Mouse (Mus musculus) liver, embryonic 11.5 days (tissue): ENCODE data around the gene Gja3. TPM values are rescaled to one million over a fixed set of nuclear protein-coding genes. Genes with fewer than 3 reads are reported as not detected.
"Not testable (repeated sequence)": the region's sequence is repeated elsewhere in the genome, so short reads cannot be mapped to it uniquely, and the experiment has no call there.

ENCODE experiments used
- ATAC-seq: fragments of 200-750 bp; cut with Nextera tagmentation; replicated peaks from 2 replicates; pipeline ENCODE4 v1.8.0; 2017; ENCODE audit warnings: moderate number of reproducible peaks, mild to moderate bottlenecking, moderate TSS enrichment, moderate library complexity; ENCODE audit not compliant: low FRiP score
- DNase-seq: peaks from one replicate; pipeline ENCODE4 v3.0.0-alpha.2; 2017; ENCODE audit warnings: low spot score
- H3K27ac ChIP-seq: fragments of 300-500 bp; sonication (generic); 2 replicates; pipeline ENCODE4 v1.5.1; 2014; ENCODE audit warnings: mild to moderate bottlenecking, low read depth, low read length, control low read depth
- H3K27me3 ChIP-seq: fragments of 300-500 bp; sonication (generic); replicated peaks from 2 replicates; pipeline ENCODE4 v1.6.1; 2014; ENCODE audit warnings: low read length, mixed read lengths; ENCODE audit not compliant: control insufficient read depth, insufficient read depth
- H3K36me3 ChIP-seq: fragments of 300-500 bp; sonication (generic); 2 replicates; pipeline ENCODE4 v1.6.1; 2014; ENCODE audit warnings: mild to moderate bottlenecking, low read length, moderate library complexity, mixed read lengths; ENCODE audit not compliant: control insufficient read depth, insufficient read depth
- H3K4me1 ChIP-seq: fragments of 300-500 bp; sonication (generic); replicated peaks from 2 replicates; pipeline ENCODE4 v1.6.1; 2014; ENCODE audit warnings: low read length, mixed read lengths; ENCODE audit not compliant: control insufficient read depth, insufficient read depth
- H3K4me2 ChIP-seq: fragments of 300-500 bp; sonication (generic); 2 replicates; pipeline ENCODE4 v1.6.1; 2014; ENCODE audit warnings: mild to moderate bottlenecking, control low read depth, moderate library complexity
- H3K4me3 ChIP-seq: fragments of 300-500 bp; sonication (generic); 2 replicates; pipeline ENCODE4 v1.5.1; 2014; ENCODE audit warnings: low read depth, low read length, control low read depth
- H3K9ac ChIP-seq: fragments of 300-500 bp; sonication (generic); 2 replicates; pipeline ENCODE4 v1.6.1; 2014; ENCODE audit warnings: low read depth, low read length, control low read depth
- H3K9me3 ChIP-seq: fragments of 300-500 bp; sonication (generic); 2 replicates; pipeline ENCODE4 v1.6.1; 2016; ENCODE audit warnings: low read length, inconsistent platforms, mixed read lengths; ENCODE audit not compliant: control insufficient read depth
- WGBS: fragments of 180-500 bp; shearing (Covaris S2); extraction: QIAGEN DNeasy Blood & Tissue Kit; methylation state at CpG from one replicate; pipeline ENCODE4 v1.1.7; 2014; 5-methylcytosine and 5-hydroxymethylcytosine counted together
- polyA plus RNA-seq: library from polyadenylated mRNA; unstranded; fragments of >200 nt; fragmentation: Nextera tagmentation; extraction: Ambion mirVana; gene quantifications from 2 replicates; pipeline ENCODE4 v1.2.1, GENCODE M21; 2014

Gene Gja3
- polyA plus RNA-seq, 1 experiment from 2014 or later: 0.15 TPM

DNA sequence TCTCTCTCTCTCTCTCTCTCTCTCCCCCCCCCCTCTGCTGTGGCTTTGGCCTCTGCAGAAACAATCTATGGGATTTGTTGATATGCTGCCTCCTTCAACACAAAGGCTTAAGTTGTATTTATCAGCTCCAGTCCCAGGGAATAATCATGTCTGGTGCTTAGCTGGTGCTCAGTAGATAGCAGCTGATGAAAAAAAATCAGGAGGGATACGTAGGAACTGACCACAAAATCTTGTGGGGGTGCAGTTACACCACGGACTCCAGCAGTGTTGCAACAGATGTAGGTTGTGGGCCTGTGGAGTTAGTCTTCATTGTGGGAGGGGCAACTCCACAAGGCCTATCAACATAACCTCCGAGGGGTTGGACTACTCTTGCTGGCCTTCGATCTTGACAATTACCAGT is 38.0 kb upstream of the Gja3 start:
- H3K4me1 ChIP-seq: no peaks in the 10 kb centered on the region
- H3K27ac ChIP-seq: no peak overlapping the region
- no peak for DNase-seq
- H3K27me3 ChIP-seq: peaks cover 6% of the 10 kb centered on the region; the same call in 1 of the 2 replicates
- H3K4me2 ChIP-seq: no peak overlapping the region
- H3K4me3 ChIP-seq: no peak overlapping the region
- no peaks in the 10 kb centered on the region for H3K36me3 ChIP-seq
- WGBS: 44% methylated on average over 4 of the region's 4 CpGs
- ATAC-seq: peak; percentile 68
- H3K9ac ChIP-seq: no peak overlapping the region
- H3K9me3 ChIP-seq: no peaks in the 10 kb centered on the region

DNA sequence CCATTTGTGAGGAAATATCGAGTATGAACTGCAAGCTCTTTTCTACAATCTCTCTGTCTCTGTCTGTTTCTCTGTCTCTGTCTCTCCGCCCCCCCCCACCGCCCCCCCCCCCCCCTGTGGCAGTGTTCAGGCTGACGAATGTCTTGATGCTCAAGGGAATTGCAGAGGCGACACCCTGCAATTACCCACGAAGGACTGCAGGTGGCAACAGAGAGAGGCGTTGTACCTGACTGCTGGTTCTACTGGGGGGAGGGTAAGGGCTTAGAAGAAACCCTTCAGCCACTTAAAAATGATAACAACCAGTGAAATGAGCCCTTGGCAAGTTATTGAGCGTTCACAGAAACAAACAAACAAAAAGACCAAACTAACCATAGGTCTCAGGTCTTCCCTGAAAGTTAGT is 35.1 kb upstream of the Gja3 start:
- ATAC-seq (no peak), DNase-seq (no peak)
- Histone ChIP-seq H3K4me2 (no peak overlapping the region), H3K9me3 (no peaks in the 10 kb centered on the region), H3K4me3 (no peak overlapping the region), H3K27ac (no peak overlapping the region), H3K4me1 (no peaks in the 10 kb centered on the region), H3K27me3 (no peaks in the 10 kb centered on the region), H3K36me3 (no peaks in the 10 kb centered on the region), H3K9ac (no peak overlapping the region)
- 6% methylated on average over 7 of the region's 8 CpGs for WGBS

GRCm38 (mm10) chr14:57090001-57090400 is 32.1 kb upstream of the Gja3 start:
- no peak overlapping the region for H3K4me2 ChIP-seq
- WGBS: 41% methylated on average over 2 of the region's 2 CpGs
- H3K27me3 ChIP-seq: no peaks in the 10 kb centered on the region
- H3K9ac ChIP-seq: no peak overlapping the region
- no peak for DNase-seq
- H3K4me3 ChIP-seq: no peak overlapping the region
- no peak for ATAC-seq
- H3K4me1 ChIP-seq: no peaks in the 10 kb centered on the region
- peak overlapping the region; percentile 70 for H3K27ac ChIP-seq
- H3K36me3 ChIP-seq: no peaks in the 10 kb centered on the region
- no peaks in the 10 kb centered on the region for H3K9me3 ChIP-seq

DNA sequence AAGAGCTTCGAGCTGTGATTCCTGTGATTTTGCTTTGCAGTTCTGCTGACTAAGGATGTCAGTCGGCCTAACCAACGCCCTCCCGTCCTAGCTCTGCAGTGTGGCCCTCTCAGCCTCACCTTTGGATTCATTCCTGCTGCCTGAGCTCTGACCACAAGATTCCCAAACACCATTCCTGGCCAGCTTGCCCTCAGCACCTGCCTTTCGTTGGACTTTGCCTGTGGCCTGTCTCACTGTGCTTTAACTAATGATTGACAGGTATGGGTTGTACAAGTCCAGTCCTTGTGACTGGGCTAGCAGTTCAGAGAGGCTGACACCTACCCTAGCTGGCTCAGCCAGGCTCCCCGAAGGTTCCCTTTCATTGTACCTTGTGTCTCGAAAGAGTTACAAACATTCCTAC is 31.2 kb upstream of the Gja3 start:
- Histone ChIP-seq H3K4me1 (0 out of 2 replicates have a peak, but pooled peaks cover 2% of the 10 kb centered on the region), H3K9ac (no peak overlapping the region), H3K27ac (no peak overlapping the region; the same call in 1 of the 2 replicates), H3K36me3 (no peaks in the 10 kb centered on the region), H3K4me2 (no peak overlapping the region), H3K4me3 (no peak overlapping the region), H3K27me3 (no peaks in the 10 kb centered on the region), H3K9me3 (no peaks in the 10 kb centered on the region)
- 74% methylated on average over 7 of the region's 7 CpGs for WGBS
- ATAC-seq (peak; percentile 70), DNase-seq (no peak)

DNA sequence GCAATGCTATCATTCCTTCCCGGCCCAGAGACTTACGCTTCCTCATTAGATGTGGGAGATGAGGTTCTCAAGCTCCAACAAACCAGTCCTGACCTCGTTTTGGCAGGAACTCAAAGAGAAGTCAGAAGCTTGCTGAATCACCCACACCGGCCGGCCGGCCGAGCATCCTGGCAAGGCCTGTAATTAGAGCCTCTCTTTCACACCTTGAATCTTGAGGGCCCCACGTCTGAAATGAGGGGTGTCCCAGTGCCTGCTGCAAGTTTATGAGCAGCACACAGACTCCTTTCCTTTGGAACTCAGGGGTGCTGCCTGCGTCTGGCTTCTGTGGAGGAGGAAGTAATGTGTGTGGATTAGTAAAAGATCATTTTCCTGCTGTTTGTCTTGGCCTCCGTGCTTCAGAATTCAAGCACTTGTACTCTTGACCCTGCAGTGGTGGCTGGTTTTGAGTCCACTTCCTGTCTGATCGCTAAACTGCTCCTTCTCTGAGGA is 26.3 kb upstream of the Gja3 start:
- Histone ChIP-seq H3K27me3 (no peaks in the 10 kb centered on the region), H3K4me3 (no peak overlapping the region), H3K4me1 (0 out of 2 replicates have a peak, but pooled peaks cover 4% of the 10 kb centered on the region), H3K36me3 (no peaks in the 10 kb centered on the region), H3K9me3 (no peaks in the 10 kb centered on the region), H3K27ac (no peak overlapping the region), H3K4me2 (no peak overlapping the region), H3K9ac (no peak overlapping the region)
- DNase-seq (no peak), ATAC-seq (no peak)
- WGBS: 38% methylated on average over 11 of the region's 11 CpGs

- ATAC-seq (no peak), DNase-seq (no peak)
- no peak overlapping the region for H3K27ac ChIP-seq
- no peaks in the 10 kb centered on the region for H3K9me3 ChIP-seq
- H3K4me2 ChIP-seq: no peak overlapping the region
- H3K9ac ChIP-seq: no peak overlapping the region
- H3K4me3 ChIP-seq: no peak overlapping the region
- 0 out of 2 replicates have a peak, but pooled peaks cover 4% of the 10 kb centered on the region for H3K4me1 ChIP-seq
- H3K36me3 ChIP-seq: no peaks in the 10 kb centered on the region
- H3K27me3 ChIP-seq: no peaks in the 10 kb centered on the region
- 85% methylated on average over 1 of the region's 1 CpGs for WGBS
Measured at GRCm38 (mm10) chr14:57082863-57083262, 25.0 kb upstream of the Gja3 start.

GRCm38 (mm10) chr14:57075537-57075936 is 17.6 kb upstream of the Gja3 start:
- Histone ChIP-seq H3K27ac (no peak overlapping the region), H3K4me2 (no peak overlapping the region), H3K9ac (no peak overlapping the region), H3K4me3 (no peak overlapping the region), H3K27me3 (no peaks in the 10 kb centered on the region), H3K9me3 (no peaks in the 10 kb centered on the region), H3K4me1 (no peaks in the 10 kb centered on the region), H3K36me3 (no peaks in the 10 kb centered on the region)
- ATAC-seq: no peak
- WGBS: 83% methylated on average over 6 of the region's 6 CpGs
- DNase-seq: no peak

DNA sequence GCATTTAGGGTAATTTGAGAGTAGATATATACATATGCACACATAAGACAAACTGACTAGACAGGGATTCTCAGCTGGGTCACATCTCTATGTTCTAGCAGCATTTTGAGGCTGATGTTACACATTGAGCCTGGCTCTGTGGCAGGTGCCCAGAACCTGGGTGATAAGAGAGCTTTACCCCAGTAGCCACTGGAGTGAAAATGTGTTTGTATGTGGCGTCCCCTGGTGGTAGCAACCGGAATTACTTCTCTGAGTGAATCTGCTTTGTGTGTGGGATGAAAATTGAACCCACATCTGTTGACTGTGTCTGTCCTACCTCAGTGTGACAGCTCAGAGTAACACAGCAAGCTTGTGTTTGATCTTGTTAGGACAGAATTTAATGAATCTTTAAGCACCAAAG is 12.0 kb upstream of the Gja3 start:
- H3K4me3 ChIP-seq, H3K9me3 ChIP-seq, ATAC-seq, H3K9ac ChIP-seq, H3K36me3 ChIP-seq, H3K27me3 ChIP-seq, H3K4me1 ChIP-seq, H3K27ac ChIP-seq, H3K4me2 ChIP-seq: not testable (repeated sequence)
- peak; percentile 39 for DNase-seq
- WGBS: 0% methylated on average over 2 of the region's 2 CpGs

- H3K36me3 ChIP-seq: no peaks in the 10 kb centered on the region
- H3K4me2 ChIP-seq: no peak overlapping the region
- ATAC-seq: no peak
- H3K27ac ChIP-seq: no peak overlapping the region
- no peaks in the 10 kb centered on the region for H3K27me3 ChIP-seq
- H3K9ac ChIP-seq: no peak overlapping the region
- H3K9me3 ChIP-seq: no peaks in the 10 kb centered on the region
- DNase-seq: no peak
- no peaks in the 10 kb centered on the region for H3K4me1 ChIP-seq
- H3K4me3 ChIP-seq: no peak overlapping the region
Measured at GRCm38 (mm10) chr14:57066053-57066452, 8.2 kb upstream of the Gja3 start.
